Mouse (Mus musculus) neural tube, embryonic 11.5 days (tissue): ENCODE measurements around the gene Pdzd2. TPM values are rescaled to one million over a fixed set of nuclear protein-coding genes. Genes with fewer than 3 reads are reported as not detected.

Experiments used
- ATAC-seq: fragments of 200-750 bp; cut with Nextera tagmentation; 2 replicates; pipeline ENCODE4 v1.8.0; 2017; ENCODE audit warnings: moderate number of reproducible peaks, mild to moderate bottlenecking, moderate TSS enrichment, moderate library complexity; ENCODE audit not compliant: insufficient read depth, low FRiP score, low TSS enrichment
- DNase-seq: peaks from one replicate; pipeline ENCODE4 v3.0.0-alpha.2; 2015; ENCODE audit warnings: low spot score
- H3K27ac ChIP-seq: fragments of 300-500 bp; sonication (generic); 2 replicates; pipeline ENCODE4 v1.5.1; 2014; ENCODE audit warnings: low read depth, mild to moderate bottlenecking, low read length
- H3K27me3 ChIP-seq: fragments of 300-500 bp; sonication (generic); 2 replicates; pipeline ENCODE4 v1.6.1; 2014; ENCODE audit warnings: mild to moderate bottlenecking, low read length, mixed read lengths; ENCODE audit not compliant: control insufficient read depth, insufficient read depth
- H3K36me3 ChIP-seq: fragments of 300-500 bp; sonication (generic); 2 replicates; pipeline ENCODE4 v1.6.1; 2014; ENCODE audit warnings: mild to moderate bottlenecking, low read length, moderate library complexity, mixed read lengths; ENCODE audit not compliant: control insufficient read depth, insufficient read depth
- H3K4me1 ChIP-seq: fragments of 300-500 bp; sonication (generic); 2 replicates; pipeline ENCODE4 v1.6.1; 2014; ENCODE audit warnings: low read length, mixed read lengths; ENCODE audit not compliant: control insufficient read depth, insufficient read depth
- H3K4me2 ChIP-seq: fragments of 300-500 bp; sonication (generic); 2 replicates; pipeline ENCODE4 v1.6.1; 2014; ENCODE audit warnings: low read depth, mild to moderate bottlenecking, moderate library complexity
- H3K4me3 ChIP-seq: fragments of 300-500 bp; sonication (generic); 2 replicates; pipeline ENCODE4 v1.5.1; 2014; ENCODE audit warnings: low read depth, low read length
- H3K9ac ChIP-seq: fragments of 300-500 bp; sonication (generic); 2 replicates; pipeline ENCODE4 v1.6.1; 2014; ENCODE audit warnings: mild to moderate bottlenecking, low read length
- H3K9me3 ChIP-seq: fragments of 300-500 bp; sonication (generic); 2 replicates; pipeline ENCODE4 v1.6.1; 2016; ENCODE audit warnings: low read length; ENCODE audit not compliant: control insufficient read depth
- WGBS: fragments of 180-500 bp; shearing (Covaris S2); extraction: QIAGEN DNeasy Blood & Tissue Kit; methylation state at CpG from one replicate; pipeline ENCODE4 v1.1.7; 2014; 5-methylcytosine and 5-hydroxymethylcytosine counted together
- polyA plus RNA-seq: library from polyadenylated mRNA; unstranded; fragments of >200 nt; fragmentation: Nextera tagmentation; extraction: Ambion mirVana; gene quantifications from 2 replicates; pipeline ENCODE4 v1.2.1, GENCODE M21; 2014

Pdzd2 gene
- polyA plus RNA-seq, 1 experiment from 2014 or later: 4.8 TPM

- peak overlapping the region; percentile 9; the same call in 1 of the 2 replicates for H3K4me2 ChIP-seq
- WGBS: 82% methylated on average over 1 of the region's 1 CpGs
- H3K4me3 ChIP-seq: no peak overlapping the region
These were observed 415.4 kb downstream of the Pdzd2 start for GRCm38 (mm10) chr15:12324326-12324725.

GRCm38 (mm10) chr15:12322676-12323402 lies 416.9 kb downstream of the Pdzd2 start:
- peak overlapping the region; percentile 75 for H3K4me2 ChIP-seq
- no peaks in the 10 kb centered on the region; the same call in 1 of the 2 replicates for H3K27me3 ChIP-seq
- H3K9me3 ChIP-seq: no peaks in the 10 kb centered on the region
- 21% methylated on average over 9 of the region's 9 CpGs for WGBS
- DNase-seq (no peak), ATAC-seq (no peak)
- peak overlapping the region; percentile 96 for H3K9ac ChIP-seq
- H3K27ac ChIP-seq: no peak overlapping the region
- peaks cover 12% of the 10 kb centered on the region for H3K4me1 ChIP-seq
- no peaks in the 10 kb centered on the region for H3K36me3 ChIP-seq
- H3K4me3 ChIP-seq: peak overlapping the region; percentile 93

More at GRCm38 (mm10) chr15:12324326-12324725, 415.4 kb downstream of the Pdzd2 start:
- H3K9ac ChIP-seq: no peak overlapping the region
- peaks cover 12% of the 10 kb centered on the region for H3K4me1 ChIP-seq
- DNase-seq (no peak), ATAC-seq (no peak)
- no peaks in the 10 kb centered on the region for H3K36me3 ChIP-seq
- H3K27ac ChIP-seq: no peak overlapping the region
- H3K27me3 ChIP-seq: no peaks in the 10 kb centered on the region; the same call in 1 of the 2 replicates
- no peaks in the 10 kb centered on the region for H3K9me3 ChIP-seq

GRCm38 (mm10) chr15:12321788-12322621 lies 417.7 kb downstream of the Pdzd2 start, which contains the start of gene 1810049J17Rik:
TSS of gene 1810049J17Rik (minus strand) at chr15:12321899.
- Histone ChIP-seq H3K4me2 (peak within 1 kb of the TSS; percentile 75), H3K4me1 (peaks cover 12% of the 10 kb centered on the region), H3K9me3 (no peaks in the 10 kb centered on the region), H3K4me3 (peak within 1 kb of the TSS; percentile 93), H3K36me3 (no peaks in the 10 kb centered on the region), H3K27me3 (no peaks in the 10 kb centered on the region; the same call in 1 of the 2 replicates), H3K27ac (peak within 1 kb of the TSS; percentile 91), H3K9ac (peak within 1 kb of the TSS; percentile 96)
- peak; percentile 44 for DNase-seq
- WGBS: 0% methylated on average over 52 of the region's 70 CpGs
- peak; percentile 35 for ATAC-seq

GRCm38 (mm10) chr15:12321091-12321787 lies 418.5 kb downstream of the Pdzd2 start, which contains the start of gene Golph3:
TSS of gene Golph3 (plus strand) at chr15:12321450.
- DNase-seq: peak; percentile 97
- Histone ChIP-seq H3K27ac (peak within 1 kb of the TSS; percentile 91), H3K27me3 (no peaks in the 10 kb centered on the region; the same call in 1 of the 2 replicates), H3K4me2 (peak within 1 kb of the TSS; percentile 75), H3K9me3 (no peaks in the 10 kb centered on the region), H3K4me3 (peak within 1 kb of the TSS; percentile 93), H3K9ac (peak within 1 kb of the TSS; percentile 96), H3K36me3 (no peaks in the 10 kb centered on the region), H3K4me1 (peaks cover 12% of the 10 kb centered on the region)
- under 1% methylated on average over 73 of the region's 74 CpGs for WGBS
- peak; percentile 97 for ATAC-seq

GRCm38 (mm10) chr15:12320441-12321090 lies 419.2 kb downstream of the Pdzd2 start:
- H3K4me2 ChIP-seq: peak overlapping the region; percentile 75
- peaks cover 12% of the 10 kb centered on the region for H3K4me1 ChIP-seq
- no peaks in the 10 kb centered on the region; the same call in 1 of the 2 replicates for H3K27me3 ChIP-seq
- H3K36me3 ChIP-seq: no peaks in the 10 kb centered on the region
- peak overlapping the region; percentile 96 for H3K9ac ChIP-seq
- no peak for DNase-seq
- WGBS: 6% methylated on average over 22 of the region's 22 CpGs
- peak overlapping the region; percentile 93 for H3K4me3 ChIP-seq
- H3K9me3 ChIP-seq: no peaks in the 10 kb centered on the region
- H3K27ac ChIP-seq: peak overlapping the region; percentile 91
- peak; percentile 45 for ATAC-seq

- Histone ChIP-seq H3K4me3 (no peak overlapping the region), H3K27ac (no peak overlapping the region), H3K9ac (no peak overlapping the region), H3K27me3 (no peaks in the 10 kb centered on the region; the same call in 1 of the 2 replicates), H3K9me3 (no peaks in the 10 kb centered on the region), H3K4me1 (peaks cover 12% of the 10 kb centered on the region), H3K4me2 (no peak overlapping the region), H3K36me3 (no peaks in the 10 kb centered on the region)
- 53% methylated on average over 5 of the region's 5 CpGs for WGBS
- DNase-seq (no peak), ATAC-seq (no peak)
These were observed 419.8 kb downstream of the Pdzd2 start for GRCm38 (mm10) chr15:12319889-12320288.

- H3K27ac ChIP-seq: no peak overlapping the region
- ATAC-seq (no peak), DNase-seq (no peak)
- H3K9me3 ChIP-seq: no peaks in the 10 kb centered on the region
- WGBS: 82% methylated on average over 8 of the region's 8 CpGs
- H3K4me3 ChIP-seq: no peak overlapping the region
- H3K27me3 ChIP-seq: no peaks in the 10 kb centered on the region; the same call in 1 of the 2 replicates
- no peak overlapping the region for H3K9ac ChIP-seq
- peaks cover 7% of the 10 kb centered on the region for H3K4me1 ChIP-seq
- no peaks in the 10 kb centered on the region for H3K36me3 ChIP-seq
- no peak overlapping the region for H3K4me2 ChIP-seq
These were observed 421.3 kb downstream of the Pdzd2 start for GRCm38 (mm10) chr15:12318451-12318850.

- Histone ChIP-seq H3K9ac (no peak overlapping the region), H3K4me1 (no peaks in the 10 kb centered on the region), H3K4me2 (no peak overlapping the region), H3K9me3 (no peaks in the 10 kb centered on the region), H3K36me3 (no peaks in the 10 kb centered on the region), H3K4me3 (no peak overlapping the region), H3K27me3 (no peaks in the 10 kb centered on the region; the same call in 1 of the 2 replicates), H3K27ac (no peak overlapping the region)
- 89% methylated on average over 5 of the region's 5 CpGs for WGBS
- DNase-seq: no peak
- ATAC-seq: no peak
These were observed 422.4 kb downstream of the Pdzd2 start for GRCm38 (mm10) chr15:12317290-12317689.
